Mouse (Mus musculus): ENCODE data around the gene Pfkfb2.

The Pfkfb2 gene

GRCm38 (mm10) chr1:130699937-130700633 is 29.0 kb downstream of the Pfkfb2 start:
- in situ Hi-C loops (cut with MboI, MseI) = no loop called here

GRCm38 (mm10) chr1:130698601-130699000 is 30.5 kb downstream of the Pfkfb2 start:
- in situ Hi-C loops (cut with MboI, MseI) = no loop called here

GRCm38 (mm10) chr1:130683905-130684304 is 45.1 kb downstream of the Pfkfb2 start:
- in situ Hi-C loops (cut with MboI, MseI) = no loop called here

- in situ Hi-C loops (cut with MboI, MseI) = no loop called here
Measured at GRCm38 (mm10) chr1:130681656-130682413, 47.2 kb downstream of the Pfkfb2 start.

GRCm38 (mm10) chr1:130681075-130681474 is 48.0 kb downstream of the Pfkfb2 start:
- in situ Hi-C loops (cut with MboI, MseI) = no loop called here

- in situ Hi-C loops (cut with MboI, MseI) = no loop called here
Measured at GRCm38 (mm10) chr1:130678551-130678950, 50.5 kb downstream of the Pfkfb2 start.

GRCm38 (mm10) chr1:130663576-130663975 is 65.5 kb downstream of the Pfkfb2 start:
- in situ Hi-C loops (cut with MboI, MseI) = loop anchor here in 1 of 2 experiments (10.0 kb wide), 1 partner anchor 769 kb away; no protein-coding TSS in a partner anchor

GRCm38 (mm10) chr1:130661454-130661853 is 67.6 kb downstream of the Pfkfb2 start, which contains the start of gene C4bp:
TSS of gene C4bp (minus strand) at chr1:130661632.
- in situ Hi-C loops (cut with MboI, MseI) = loop anchor here in 1 of 2 experiments (10.0 kb wide), 1 partner anchor 767 kb away; no protein-coding TSS in a partner anchor

- in situ Hi-C loops (cut with MboI, MseI) = loop anchor here in 1 of 2 experiments (10.0 kb wide), 1 partner anchor 765 kb away; no protein-coding TSS in a partner anchor
Measured at GRCm38 (mm10) chr1:130659641-130660040, 69.4 kb downstream of the Pfkfb2 start.

GRCm38 (mm10) chr1:130644103-130644502 is 85.0 kb downstream of the Pfkfb2 start:
- in situ Hi-C loops (cut with MboI, MseI) = no loop called here

GRCm38 (mm10) chr1:130640967-130641366 is 88.1 kb downstream of the Pfkfb2 start:
- in situ Hi-C loops (cut with MboI, MseI) = no loop called here

Measured in T-helper 17 cell (primary cell).